Mouse (Mus musculus): ENCODE data around the gene Fgr.

- no peak for TF ChIP-seq CTCF (IDR thresholded peaks at IDR 0.05; ENCODE audit: low read depth)
- no peak for TF ChIP-seq EP300 (optimal IDR thresholded peaks at IDR 0.05)
Observed at GRCm38 (mm10) chr4:133042651-133043635, 69.0 kb downstream of the Fgr start.
